Mouse (Mus musculus): ENCODE data around the gene Cdk6. TPM values are rescaled to one million over a fixed set of nuclear protein-coding genes. Genes with fewer than 3 reads are reported as not detected.

The Cdk6 gene
- polyA plus RNA-seq, 1 experiment: 13.4 TPM

GRCm38 (mm10) chr5:3479016-3479795, 137.9 kb downstream of the Cdk6 start:
- no peak for DNase-seq
- WGBS: 81% methylated on average over 7 of the region's 7 CpGs
- H3K4me3 ChIP-seq (replicated peaks; ENCODE audit: extremely low read depth, low read depth, low read length): no peak overlapping the region
- TF ChIP-seq CTCF (IDR thresholded peaks at IDR 0.05; ENCODE audit: insufficient read depth, low read length) (no peak), POLR2A (IDR thresholded peaks at IDR 0.05; ENCODE audit: borderline replicate concordance, extremely low read depth, low read depth, low read length) (no peak)
- no peaks in the 10 kb centered on the region for H3K4me1 ChIP-seq (ENCODE audit: control insufficient read depth, insufficient read depth, low read length)

DNA sequence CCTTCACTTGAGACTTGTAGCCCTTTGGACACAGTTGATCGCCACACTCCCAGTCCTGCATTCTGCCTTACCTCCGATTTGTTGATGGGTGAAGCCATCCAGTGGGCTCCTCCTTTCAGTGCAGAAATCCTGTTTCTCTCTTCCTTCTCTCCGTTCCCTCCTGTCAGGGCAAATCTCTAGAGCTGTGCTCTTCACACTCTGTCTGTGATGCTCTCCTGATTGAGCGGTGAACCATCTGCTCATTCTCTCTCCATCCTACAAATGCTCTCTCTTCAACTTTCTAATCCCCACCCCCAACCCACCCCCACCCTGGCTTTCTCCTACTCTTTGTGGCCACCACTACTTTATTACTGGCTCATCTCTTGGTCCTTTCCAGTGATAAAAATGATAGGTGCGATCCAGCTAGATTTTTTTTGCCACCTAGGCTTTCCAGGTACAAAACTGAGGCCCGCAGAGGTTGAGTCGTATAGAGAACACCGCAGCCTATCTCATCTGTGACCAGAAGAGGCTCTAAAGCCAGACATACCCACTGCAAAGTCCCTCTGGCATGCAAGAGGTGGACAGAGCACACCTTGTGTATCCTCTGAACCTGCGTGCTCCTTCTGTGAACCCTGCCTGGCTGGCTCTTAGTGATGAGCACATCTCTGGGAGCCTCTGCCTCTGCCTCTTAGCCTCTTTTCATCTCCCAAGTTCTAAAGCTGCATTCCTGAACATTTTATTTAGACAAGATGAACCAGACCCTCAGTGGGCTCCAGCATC, 139.5 kb downstream of the Cdk6 start:
- Histone ChIP-seq H3K4me1 (ENCODE audit: control insufficient read depth, insufficient read depth, low read length) (no peaks in the 10 kb centered on the region), H3K4me3 (replicated peaks; ENCODE audit: extremely low read depth, low read depth, low read length) (no peak overlapping the region)
- WGBS: 92% methylated on average over 9 of the region's 9 CpGs
- TF ChIP-seq POLR2A (IDR thresholded peaks at IDR 0.05; ENCODE audit: borderline replicate concordance, extremely low read depth, low read depth, low read length) (no peak), CTCF (IDR thresholded peaks at IDR 0.05; ENCODE audit: insufficient read depth, low read length) (no peak)
- no peak for DNase-seq

DNA sequence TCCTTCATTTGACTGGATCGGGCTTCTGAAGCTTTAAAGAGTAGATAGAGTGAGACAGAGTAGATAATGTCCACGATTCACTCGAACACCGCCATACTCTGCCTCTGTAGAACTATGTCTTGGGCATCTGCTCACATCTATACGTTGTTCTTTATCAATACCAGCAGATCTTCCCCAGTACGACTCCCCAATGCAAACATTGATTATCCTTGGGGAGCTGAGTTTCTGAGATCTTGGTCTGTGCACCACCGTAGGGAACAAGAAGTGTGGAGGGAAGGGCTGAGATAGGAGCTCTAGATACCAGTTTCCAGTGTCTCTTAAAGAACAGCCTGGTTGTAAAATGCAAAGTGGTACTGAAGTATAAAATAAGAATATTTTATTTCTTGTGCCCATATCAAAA, 141.2 kb downstream of the Cdk6 start:
- no peak for DNase-seq
- TF ChIP-seq POLR2A (IDR thresholded peaks at IDR 0.05; ENCODE audit: borderline replicate concordance, extremely low read depth, low read depth, low read length) (no peak), CTCF (IDR thresholded peaks at IDR 0.05; ENCODE audit: insufficient read depth, low read length) (no peak)
- WGBS: 90% methylated on average over 7 of the region's 7 CpGs
- Histone ChIP-seq H3K4me3 (replicated peaks; ENCODE audit: extremely low read depth, low read depth, low read length) (no peak overlapping the region), H3K4me1 (ENCODE audit: control insufficient read depth, insufficient read depth, low read length) (no peaks in the 10 kb centered on the region; the same call in 1 of the 2 replicates)

GRCm38 (mm10) chr5:3483054-3483722, 141.9 kb downstream of the Cdk6 start:
- no peak for DNase-seq
- Histone ChIP-seq H3K4me3 (replicated peaks; ENCODE audit: extremely low read depth, low read depth, low read length) (no peak overlapping the region), H3K4me1 (ENCODE audit: control insufficient read depth, insufficient read depth, low read length) (peaks cover 2% of the 10 kb centered on the region)
- WGBS: 91% methylated on average over 5 of the region's 5 CpGs
- TF ChIP-seq POLR2A (IDR thresholded peaks at IDR 0.05; ENCODE audit: borderline replicate concordance, extremely low read depth, low read depth, low read length) (no peak), CTCF (IDR thresholded peaks at IDR 0.05; ENCODE audit: insufficient read depth, low read length) (no peak)

GRCm38 (mm10) chr5:3486579-3487282, 145.4 kb downstream of the Cdk6 start:
- TF ChIP-seq CTCF (IDR thresholded peaks at IDR 0.05; ENCODE audit: insufficient read depth, low read length) (no peak), POLR2A (IDR thresholded peaks at IDR 0.05; ENCODE audit: borderline replicate concordance, extremely low read depth, low read depth, low read length) (no peak)
- Histone ChIP-seq H3K4me1 (ENCODE audit: control insufficient read depth, insufficient read depth, low read length) (peaks cover 6% of the 10 kb centered on the region), H3K4me3 (replicated peaks; ENCODE audit: extremely low read depth, low read depth, low read length) (no peak overlapping the region)
- no peak for DNase-seq
- 68% methylated on average over 7 of the region's 7 CpGs for WGBS

DNA sequence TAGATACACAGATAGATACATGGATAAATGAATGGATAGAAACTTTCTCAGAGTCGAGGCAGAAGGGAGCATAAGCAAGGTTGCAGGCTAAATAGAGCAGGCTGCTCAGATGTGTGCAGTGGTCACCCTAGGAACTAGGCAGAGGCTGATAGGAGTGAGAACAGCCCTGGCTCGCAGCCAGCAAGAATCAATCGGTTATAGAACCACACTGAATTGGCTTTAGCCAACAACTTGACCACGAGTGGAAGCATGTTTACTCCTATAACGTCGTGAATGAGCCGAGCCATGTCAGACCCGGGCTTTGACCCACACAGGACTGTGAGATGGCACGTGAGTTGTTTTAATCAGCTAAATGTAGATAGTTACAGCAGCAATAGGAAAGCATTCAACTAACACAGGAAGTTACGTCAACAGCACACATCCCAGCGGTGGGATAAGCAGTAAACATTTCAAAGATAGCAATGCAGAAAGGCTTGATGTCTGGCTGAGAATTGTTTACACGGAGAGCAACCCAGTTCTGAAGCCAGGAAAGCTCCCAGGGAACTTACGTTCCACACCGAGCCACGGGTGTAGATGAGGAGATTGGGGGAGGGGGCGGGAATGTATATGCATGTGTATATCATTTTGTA, 147.0 kb downstream of the Cdk6 start:
- Histone ChIP-seq H3K4me1 (ENCODE audit: control insufficient read depth, insufficient read depth, low read length) (peaks cover 6% of the 10 kb centered on the region), H3K4me3 (replicated peaks; ENCODE audit: extremely low read depth, low read depth, low read length) (no peak overlapping the region)
- WGBS: 38% methylated on average over 16 of the region's 16 CpGs
- DNase-seq: no peak
- TF ChIP-seq POLR2A (IDR thresholded peaks at IDR 0.05; ENCODE audit: borderline replicate concordance, extremely low read depth, low read depth, low read length): no peak
- TF ChIP-seq CTCF (IDR thresholded peaks at IDR 0.05; ENCODE audit: insufficient read depth, low read length): no peak

GRCm38 (mm10) chr5:3490358-3490757, 149.1 kb downstream of the Cdk6 start:
- TF ChIP-seq POLR2A (IDR thresholded peaks at IDR 0.05; ENCODE audit: borderline replicate concordance, extremely low read depth, low read depth, low read length) (no peak), CTCF (IDR thresholded peaks at IDR 0.05; ENCODE audit: insufficient read depth, low read length) (no peak)
- H3K4me1 ChIP-seq (ENCODE audit: control insufficient read depth, insufficient read depth, low read length): peaks cover 9% of the 10 kb centered on the region
- DNase-seq: no peak

DNA sequence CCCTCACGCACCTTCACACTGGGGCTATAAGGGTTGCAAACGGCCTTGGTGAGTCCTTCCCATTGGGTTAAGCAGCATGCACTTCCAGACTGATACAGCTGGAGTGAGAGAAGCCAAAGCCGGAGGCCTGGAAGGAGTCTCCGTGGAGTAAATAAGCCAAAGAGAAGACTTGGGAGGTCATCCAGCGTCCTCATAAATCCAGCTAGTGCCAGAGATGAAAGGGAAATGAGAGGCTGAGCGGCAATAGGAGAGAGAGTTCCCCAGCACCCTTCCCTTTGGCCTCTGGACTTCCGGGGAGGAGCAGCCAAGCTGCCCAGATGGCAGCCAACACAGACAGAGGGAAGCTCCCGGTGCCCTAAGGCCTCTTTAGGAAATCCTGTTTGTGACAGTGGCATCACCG, 149.8 kb downstream of the Cdk6 start:
- peak; percentile 51 for DNase-seq
- 38% methylated on average over 9 of the region's 9 CpGs for WGBS
- Histone ChIP-seq H3K4me3 (replicated peaks; ENCODE audit: extremely low read depth, low read depth, low read length) (no peak overlapping the region), H3K4me1 (ENCODE audit: control insufficient read depth, insufficient read depth, low read length) (peaks cover 9% of the 10 kb centered on the region)
- no peak for TF ChIP-seq CTCF (IDR thresholded peaks at IDR 0.05; ENCODE audit: insufficient read depth, low read length)
- no peak for TF ChIP-seq POLR2A (IDR thresholded peaks at IDR 0.05; ENCODE audit: borderline replicate concordance, extremely low read depth, low read depth, low read length)

More at GRCm38 (mm10) chr5:3490358-3490757, 149.1 kb downstream of the Cdk6 start:
- 52% methylated on average over 3 of the region's 3 CpGs for WGBS
- no peak overlapping the region for H3K4me3 ChIP-seq (replicated peaks; ENCODE audit: extremely low read depth, low read depth, low read length)
